Mouse (Mus musculus) brain, embryonic 14.5 days (tissue): ENCODE data around the gene Map3k14.

Experiments
- CTCF ChIP-seq: fragments of 200-500 bp; IDR thresholded peaks from 2 replicates; pipeline ENCODE4 v1.5.1; 2012; ENCODE audit warnings: inconsistent platforms, mild to moderate bottlenecking, moderate library complexity, borderline replicate concordance; ENCODE audit not compliant: insufficient read depth, insufficient read length; ENCODE audit errors: extremely low read depth
- POLR2A ChIP-seq: fragments of 200-500 bp; IDR thresholded peaks from 2 replicates; pipeline ENCODE4 v1.6.1; 2012; ENCODE audit warnings: mild to moderate bottlenecking, inconsistent platforms, borderline replicate concordance; ENCODE audit not compliant: poor library complexity, insufficient read depth, insufficient read length, severe bottlenecking; ENCODE audit errors: extremely low read depth

DNA sequence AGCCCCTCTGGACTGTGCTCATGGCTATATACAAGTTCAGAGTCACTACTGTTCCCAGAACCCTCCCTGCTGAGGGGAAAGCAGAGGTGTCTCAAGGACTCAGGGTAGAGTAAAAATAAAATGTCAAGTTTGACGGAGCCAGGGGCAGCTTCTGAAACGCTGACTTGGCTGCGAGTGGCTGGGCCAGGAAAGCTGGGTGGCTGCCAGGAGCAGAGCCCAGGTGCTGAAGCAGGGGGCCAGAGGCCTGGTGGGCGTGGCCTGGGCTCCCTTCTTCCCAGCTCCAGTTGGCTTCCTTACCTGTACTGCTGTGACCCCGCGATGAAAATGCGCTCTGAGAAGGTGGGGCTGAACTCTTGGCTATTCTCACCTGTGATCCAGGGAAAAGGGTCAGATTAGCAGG is 26.5 kb downstream of the Map3k14 start:
- TF ChIP-seq CTCF (no peak), POLR2A (no peak)
